Mouse (Mus musculus): Measurements from ENCODE around the gene Dkkl1. TPM values are rescaled to one million over a fixed set of nuclear protein-coding genes. Genes with fewer than 3 reads are reported as not detected.

Gene Dkkl1
- polyA plus RNA-seq, 1 experiment, result 1,348 TPM

GRCm38 (mm10) chr7:45234333-45234841 lies 22.4 kb upstream of the Dkkl1 start:
- TF ChIP-seq CTCF (IDR thresholded peaks at IDR 0.05; ENCODE audit: control insufficient read depth, insufficient read depth, insufficient replicate concordance, low read depth, low read length) (no peak), POLR2A (IDR thresholded peaks at IDR 0.05; ENCODE audit: control insufficient read depth, low read depth, low read length) (no peak)
- no peaks in the 10 kb centered on the region for H3K27me3 ChIP-seq (ENCODE audit: control insufficient read depth, insufficient read depth, low read length)
- no peaks in the 10 kb centered on the region for H3K36me3 ChIP-seq (ENCODE audit: control insufficient read depth, insufficient read depth, low read length)
- peaks cover 25% of the 10 kb centered on the region for H3K4me1 ChIP-seq (ENCODE audit: control insufficient read depth, insufficient read depth, low read length)
- no peak overlapping the region for H3K27ac ChIP-seq (ENCODE audit: control insufficient read depth, insufficient read depth, low read depth, low read length)
- H3K4me3 ChIP-seq (ENCODE audit: control insufficient read depth, low read depth, low read length), result peak overlapping the region; percentile 35

DNA sequence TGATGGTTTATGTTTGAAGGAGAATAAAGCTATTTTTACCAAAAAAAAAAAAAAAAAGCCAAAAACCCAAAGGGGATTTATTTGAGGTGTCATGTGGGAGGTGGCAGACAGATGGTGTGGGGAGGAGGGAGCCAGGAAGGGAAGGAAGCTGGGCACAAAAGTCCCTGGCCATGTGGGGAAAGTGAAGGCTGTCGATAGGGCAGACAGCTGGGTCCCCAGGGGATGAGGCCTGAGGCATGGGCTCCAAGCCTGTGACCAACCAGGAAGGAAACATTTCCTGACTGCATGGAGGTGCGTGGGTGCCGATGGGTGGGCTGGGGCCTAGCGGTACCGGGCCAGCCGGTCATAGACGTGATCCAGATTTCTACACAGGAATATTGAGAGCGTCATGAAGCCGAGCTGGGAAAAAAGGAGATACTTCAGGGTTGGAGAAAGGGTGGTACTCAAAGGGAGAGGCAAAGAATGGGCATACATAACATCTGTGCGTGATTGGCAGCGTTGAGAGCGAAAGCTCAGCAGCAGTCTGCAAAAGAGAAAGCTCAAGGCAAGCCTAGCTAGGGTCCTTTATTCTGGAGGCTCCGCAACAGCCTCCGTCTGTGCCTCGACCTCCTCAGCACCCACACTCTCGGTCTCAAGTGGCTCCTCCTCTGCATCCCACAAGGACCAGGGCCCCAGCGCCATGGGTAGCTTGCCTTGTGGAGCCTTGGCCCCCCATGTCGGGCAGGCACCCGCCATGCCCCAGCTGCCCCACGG lies 21.8 kb upstream of the Dkkl1 start:
- Histone ChIP-seq H3K27ac (ENCODE audit: control insufficient read depth, insufficient read depth, low read depth, low read length) (no peak overlapping the region), H3K27me3 (ENCODE audit: control insufficient read depth, insufficient read depth, low read length) (no peaks in the 10 kb centered on the region), H3K36me3 (ENCODE audit: control insufficient read depth, insufficient read depth, low read length) (no peaks in the 10 kb centered on the region), H3K4me1 (ENCODE audit: control insufficient read depth, insufficient read depth, low read length) (peaks cover 19% of the 10 kb centered on the region), H3K4me3 (ENCODE audit: control insufficient read depth, low read depth, low read length) (peak overlapping the region; percentile 14; the same call in 1 of the 2 replicates)
- TF ChIP-seq CTCF (IDR thresholded peaks at IDR 0.05; ENCODE audit: control insufficient read depth, insufficient read depth, insufficient replicate concordance, low read depth, low read length) (no peak), POLR2A (IDR thresholded peaks at IDR 0.05; ENCODE audit: control insufficient read depth, low read depth, low read length) (no peak)

DNA sequence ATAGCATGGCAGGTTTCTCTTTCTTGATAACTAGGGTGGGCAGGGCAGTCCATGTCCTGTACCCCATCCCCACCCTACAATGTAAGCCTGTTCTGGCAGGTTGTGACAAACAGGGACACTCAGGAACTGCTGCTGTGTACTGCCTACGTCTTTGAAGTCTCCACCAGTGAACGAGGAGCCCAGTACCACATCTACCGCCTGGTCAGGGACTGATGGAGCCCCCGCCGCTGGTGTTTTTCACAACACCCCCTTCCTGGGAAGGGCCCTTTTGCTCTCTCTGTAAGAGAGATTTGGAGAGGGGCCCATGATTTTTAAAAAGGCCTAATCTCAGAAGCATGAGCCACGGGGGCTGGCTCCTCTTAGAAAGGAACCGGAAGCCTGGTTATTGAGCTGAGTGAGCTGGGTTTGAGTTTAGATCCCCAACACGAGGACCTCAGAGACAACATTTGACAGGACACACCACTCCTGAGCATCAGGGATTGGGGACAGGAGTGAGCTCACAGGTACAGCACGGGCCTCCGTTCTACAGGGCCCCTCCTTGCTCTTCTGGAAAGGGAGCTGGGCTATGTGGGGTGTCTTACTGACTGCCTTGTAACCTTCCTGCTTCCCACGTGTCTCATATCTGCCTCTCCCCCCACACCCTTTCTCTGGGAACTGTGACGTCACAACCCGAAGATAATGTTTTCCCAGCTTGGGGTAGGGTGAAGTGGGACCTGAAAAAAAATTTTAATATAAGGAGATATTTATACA lies 20.9 kb upstream of the Dkkl1 start:
- no peak for TF ChIP-seq CTCF (IDR thresholded peaks at IDR 0.05; ENCODE audit: control insufficient read depth, insufficient read depth, insufficient replicate concordance, low read depth, low read length)
- TF ChIP-seq POLR2A (IDR thresholded peaks at IDR 0.05; ENCODE audit: control insufficient read depth, low read depth, low read length), result no peak
- H3K4me3 ChIP-seq (ENCODE audit: control insufficient read depth, low read depth, low read length), result no peak overlapping the region
- no peaks in the 10 kb centered on the region for H3K27me3 ChIP-seq (ENCODE audit: control insufficient read depth, insufficient read depth, low read length)
- peaks cover 14% of the 10 kb centered on the region for H3K4me1 ChIP-seq (ENCODE audit: control insufficient read depth, insufficient read depth, low read length)
- H3K36me3 ChIP-seq (ENCODE audit: control insufficient read depth, insufficient read depth, low read length), result no peaks in the 10 kb centered on the region
- H3K27ac ChIP-seq (ENCODE audit: control insufficient read depth, insufficient read depth, low read depth, low read length), result no peak overlapping the region

DNA sequence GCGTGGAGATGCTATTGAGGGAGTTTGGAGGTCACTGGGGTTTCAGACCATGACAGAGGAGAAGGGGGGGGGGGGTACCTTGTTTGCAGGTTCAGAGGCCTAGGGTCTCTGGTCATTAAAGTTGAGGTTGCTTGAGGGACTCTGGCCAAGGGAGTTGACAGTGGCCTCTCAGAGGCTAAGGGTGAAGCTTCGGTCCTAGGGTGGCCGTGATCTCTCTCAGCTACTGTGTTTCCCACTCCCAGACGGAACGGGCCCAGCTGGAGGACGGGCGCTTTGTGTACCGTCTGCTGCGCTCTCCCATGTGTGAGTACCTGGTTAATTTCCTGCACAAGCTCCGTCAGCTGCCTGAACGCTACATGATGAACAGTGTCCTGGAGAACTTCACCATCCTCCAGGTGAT lies 20.0 kb upstream of the Dkkl1 start:
- TF ChIP-seq POLR2A (IDR thresholded peaks at IDR 0.05; ENCODE audit: control insufficient read depth, low read depth, low read length), result no peak
- TF ChIP-seq CTCF (IDR thresholded peaks at IDR 0.05; ENCODE audit: control insufficient read depth, insufficient read depth, insufficient replicate concordance, low read depth, low read length), result no peak
- Histone ChIP-seq H3K4me1 (ENCODE audit: control insufficient read depth, insufficient read depth, low read length) (peaks cover 14% of the 10 kb centered on the region), H3K4me3 (ENCODE audit: control insufficient read depth, low read depth, low read length) (no peak overlapping the region), H3K27me3 (ENCODE audit: control insufficient read depth, insufficient read depth, low read length) (no peaks in the 10 kb centered on the region), H3K36me3 (ENCODE audit: control insufficient read depth, insufficient read depth, low read length) (no peaks in the 10 kb centered on the region), H3K27ac (ENCODE audit: control insufficient read depth, insufficient read depth, low read depth, low read length) (no peak overlapping the region)

GRCm38 (mm10) chr7:45231192-45231591 lies 19.2 kb upstream of the Dkkl1 start:
- H3K4me1 ChIP-seq (ENCODE audit: control insufficient read depth, insufficient read depth, low read length), result peaks cover 14% of the 10 kb centered on the region
- H3K27ac ChIP-seq (ENCODE audit: control insufficient read depth, insufficient read depth, low read depth, low read length), result no peak overlapping the region

GRCm38 (mm10) chr7:45229459-45230203 lies 17.7 kb upstream of the Dkkl1 start:
- no peaks in the 10 kb centered on the region for H3K27me3 ChIP-seq (ENCODE audit: control insufficient read depth, insufficient read depth, low read length)
- H3K27ac ChIP-seq (ENCODE audit: control insufficient read depth, insufficient read depth, low read depth, low read length), result no peak overlapping the region
- peaks cover 8% of the 10 kb centered on the region for H3K4me1 ChIP-seq (ENCODE audit: control insufficient read depth, insufficient read depth, low read length)
- TF ChIP-seq POLR2A (IDR thresholded peaks at IDR 0.05; ENCODE audit: control insufficient read depth, low read depth, low read length) (no peak), CTCF (IDR thresholded peaks at IDR 0.05; ENCODE audit: control insufficient read depth, insufficient read depth, insufficient replicate concordance, low read depth, low read length) (no peak)
- H3K36me3 ChIP-seq (ENCODE audit: control insufficient read depth, insufficient read depth, low read length), result no peaks in the 10 kb centered on the region
- H3K4me3 ChIP-seq (ENCODE audit: control insufficient read depth, low read depth, low read length), result no peak overlapping the region

More at GRCm38 (mm10) chr7:45231192-45231591, 19.2 kb upstream of the Dkkl1 start:
- Histone ChIP-seq H3K36me3 (ENCODE audit: control insufficient read depth, insufficient read depth, low read length) (no peaks in the 10 kb centered on the region), H3K4me3 (ENCODE audit: control insufficient read depth, low read depth, low read length) (no peak overlapping the region), H3K27me3 (ENCODE audit: control insufficient read depth, insufficient read depth, low read length) (no peaks in the 10 kb centered on the region)
- TF ChIP-seq CTCF (IDR thresholded peaks at IDR 0.05; ENCODE audit: control insufficient read depth, insufficient read depth, insufficient replicate concordance, low read depth, low read length) (no peak), POLR2A (IDR thresholded peaks at IDR 0.05; ENCODE audit: control insufficient read depth, low read depth, low read length) (no peak)
